Mouse (Mus musculus): ENCODE measurements at regions not wholly inside any gene's neighbourhood (a gene's known extent, or its start where the extent isn't known, plus 50 kb on each side); places are given as distances from the start of the nearest gene placed in this dataset.

DNA sequence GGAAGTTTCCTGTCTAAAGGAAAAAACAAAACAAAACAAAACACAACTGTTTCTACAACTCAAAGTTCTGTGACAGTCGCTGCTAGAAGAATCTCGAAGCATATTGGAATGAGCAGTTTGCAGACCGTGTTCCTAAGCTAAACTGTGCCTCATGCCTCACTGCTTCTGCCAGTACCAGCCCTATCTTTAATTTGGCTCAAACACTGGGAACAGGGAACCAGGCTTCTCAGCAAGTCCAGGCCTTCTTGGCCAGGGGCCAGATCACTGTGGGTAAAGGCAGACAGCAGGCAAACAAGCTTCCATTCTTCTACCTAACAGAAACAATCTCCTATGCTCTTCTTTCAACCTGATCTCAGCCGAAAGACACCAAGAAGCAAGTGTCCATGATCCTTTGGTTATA, 56.5 kb downstream of the Tmsb4x start:
- ATAC-seq (replicated peaks; ENCODE audit: insufficient number of reproducible peaks, low FRiP score, low TSS enrichment, poor library complexity, severe bottlenecking) = no peak

DNA sequence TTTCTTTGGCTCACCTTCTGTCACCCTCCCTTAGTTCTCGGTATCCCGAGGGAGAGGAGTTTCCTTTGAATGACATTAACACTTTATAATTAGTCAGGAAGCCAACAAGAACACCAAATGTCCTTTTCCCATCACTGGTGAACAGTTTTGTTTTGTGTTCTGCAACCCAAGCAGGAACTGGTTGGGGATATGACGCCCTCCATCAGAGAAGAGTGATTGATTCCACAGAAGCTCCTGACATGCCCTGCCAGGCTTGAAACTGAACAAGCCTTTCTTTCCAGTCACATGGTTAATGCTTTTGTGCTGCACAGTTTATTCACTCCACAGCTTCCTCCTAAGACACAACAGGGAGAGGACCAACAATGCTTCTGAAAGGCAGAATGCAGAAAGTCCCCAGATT, 57.8 kb downstream of the Tmsb4x start:
- no peak for ATAC-seq (replicated peaks; ENCODE audit: insufficient number of reproducible peaks, low FRiP score, low TSS enrichment, poor library complexity, severe bottlenecking)

DNA sequence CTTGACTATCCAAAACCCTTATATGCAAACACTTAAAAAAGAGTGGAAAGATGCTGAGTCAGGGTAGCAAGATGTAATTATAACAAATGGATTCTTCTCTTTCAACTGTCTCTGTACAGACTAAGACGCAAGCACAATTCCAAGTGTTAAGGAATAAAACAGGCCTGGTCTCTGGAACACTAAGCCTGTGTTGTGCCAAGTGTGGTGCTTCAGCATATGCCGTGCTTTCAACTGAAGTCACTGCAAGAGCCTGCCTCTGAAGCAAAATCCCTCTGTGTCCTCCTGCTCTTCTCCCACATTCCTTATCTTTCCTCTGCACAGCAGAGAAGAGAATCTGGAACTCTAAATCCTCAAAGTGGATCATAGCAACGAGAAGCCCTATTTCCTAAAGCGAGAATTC, 59.7 kb downstream of the Tmsb4x start:
- no peak for ATAC-seq (replicated peaks; ENCODE audit: insufficient number of reproducible peaks, low FRiP score, low TSS enrichment, poor library complexity, severe bottlenecking)

DNA sequence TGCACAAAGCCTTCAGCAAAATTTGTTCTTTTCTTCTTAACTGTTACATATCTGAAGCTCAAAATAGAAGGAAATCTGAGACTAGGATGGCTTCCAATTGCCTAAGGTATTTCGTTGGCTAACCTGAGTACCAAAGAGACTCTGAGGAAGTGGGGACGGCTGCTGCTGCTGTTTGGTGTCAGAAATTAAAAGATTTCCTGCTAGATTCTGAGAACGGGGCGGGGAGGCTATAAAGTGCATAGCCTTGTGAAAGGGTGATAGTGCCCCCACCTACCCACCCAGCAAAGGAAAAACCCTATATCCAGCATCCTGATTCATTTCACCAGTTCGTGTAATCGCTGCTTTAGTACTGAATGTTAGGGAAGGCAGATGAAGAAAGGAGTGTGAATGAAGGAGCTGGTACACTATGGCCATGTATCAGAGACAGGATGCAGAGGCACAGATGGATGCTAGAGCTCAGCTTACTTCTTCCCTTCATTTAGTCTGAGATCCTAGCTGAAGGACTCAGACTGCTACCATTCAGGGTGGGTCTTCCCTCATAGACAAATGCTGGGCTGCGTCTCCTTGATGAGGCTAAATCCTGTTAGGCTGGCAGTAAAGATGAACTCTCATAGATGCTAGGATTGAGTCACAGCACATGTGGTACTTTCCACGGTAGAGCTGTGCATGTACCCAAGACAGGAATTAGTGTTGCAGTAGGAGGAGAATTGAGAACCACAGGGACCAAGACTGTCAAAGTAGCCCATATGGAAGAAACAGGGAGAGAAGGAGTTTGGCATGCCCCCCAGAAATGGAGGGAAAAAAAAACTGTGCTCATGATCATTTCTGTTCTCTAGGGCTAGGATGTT, 62.4 kb downstream of the Tmsb4x start:
- ATAC-seq (replicated peaks; ENCODE audit: insufficient number of reproducible peaks, low FRiP score, low TSS enrichment, poor library complexity, severe bottlenecking) = no peak

DNA sequence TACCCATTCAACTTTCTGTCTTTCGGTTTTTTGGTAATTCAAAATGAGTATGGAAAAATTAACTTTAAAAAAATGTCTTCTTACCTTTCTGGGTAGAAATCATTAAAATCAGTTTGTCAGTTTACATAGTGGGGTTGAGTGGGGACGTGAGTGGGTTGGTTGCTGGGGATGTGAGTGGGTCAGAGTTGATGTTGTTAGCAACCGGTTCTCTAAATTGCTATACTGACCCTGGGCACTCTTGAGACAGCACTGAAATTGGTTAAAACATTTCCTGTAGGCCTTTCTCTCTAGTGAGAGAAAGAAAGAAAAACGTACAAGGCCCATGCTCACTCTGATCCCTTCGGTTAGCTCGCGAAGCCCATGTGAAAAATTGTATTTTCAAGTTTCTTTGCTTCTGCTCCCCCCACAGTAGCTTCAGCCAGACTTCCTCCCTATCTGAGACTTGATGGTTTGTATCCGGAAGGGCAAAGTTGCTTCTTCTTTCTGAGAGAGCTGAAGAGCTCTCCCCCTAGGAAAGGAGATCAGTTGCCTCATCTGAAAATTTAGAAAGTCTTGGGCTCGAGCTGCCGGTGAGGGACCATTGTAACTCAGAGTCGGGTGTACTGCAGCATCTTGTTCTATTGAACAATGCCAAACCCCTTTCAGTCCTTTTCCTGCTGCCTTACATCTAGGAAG, 63.5 kb downstream of the Tmsb4x start:
- ATAC-seq (replicated peaks; ENCODE audit: insufficient number of reproducible peaks, low FRiP score, low TSS enrichment, poor library complexity, severe bottlenecking) = peak; percentile 43; the same call in 1 of the 2 replicates

DNA sequence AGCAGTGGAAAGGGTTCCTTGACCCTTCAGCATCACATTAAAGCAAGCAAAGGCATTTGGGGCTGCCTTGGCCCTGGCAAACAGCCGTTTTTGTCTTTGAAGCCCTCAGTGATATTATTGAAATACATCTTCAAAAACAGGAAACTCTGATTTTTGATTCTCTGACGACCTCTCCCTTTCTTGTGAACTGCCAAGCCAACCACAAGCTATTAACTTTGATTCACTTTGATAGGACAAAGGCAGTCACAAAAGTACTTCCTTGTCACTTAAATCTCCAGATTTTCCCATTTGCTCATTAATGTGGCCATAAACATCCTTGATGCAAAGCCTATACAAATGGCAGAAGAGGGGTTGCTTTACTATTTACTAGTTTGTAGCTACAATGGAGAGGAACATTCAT, 70.0 kb downstream of the Tmsb4x start:
- no peak for ATAC-seq (replicated peaks; ENCODE audit: insufficient number of reproducible peaks, low FRiP score, low TSS enrichment, poor library complexity, severe bottlenecking)

DNA sequence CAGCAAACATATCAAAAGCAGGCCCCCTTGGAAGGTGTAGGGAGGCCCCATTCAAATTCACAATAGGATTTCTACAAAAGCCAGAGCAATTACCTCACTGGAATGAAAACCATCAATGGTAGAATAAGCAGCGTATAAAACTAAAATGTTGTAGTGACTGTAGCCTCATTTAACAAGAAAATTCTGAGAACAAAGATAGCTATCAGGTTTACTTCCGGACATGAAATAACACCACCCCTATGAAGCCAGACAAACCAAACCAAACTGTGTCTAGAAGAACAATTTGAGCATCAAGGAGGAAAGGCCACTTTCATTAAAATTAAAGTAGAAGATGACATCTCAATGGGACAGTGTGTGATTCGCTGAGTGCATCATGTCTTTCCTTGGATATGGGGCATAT, 74.9 kb downstream of the Tmsb4x start:
- ATAC-seq (replicated peaks; ENCODE audit: insufficient number of reproducible peaks, low FRiP score, low TSS enrichment, poor library complexity, severe bottlenecking) = no peak

DNA sequence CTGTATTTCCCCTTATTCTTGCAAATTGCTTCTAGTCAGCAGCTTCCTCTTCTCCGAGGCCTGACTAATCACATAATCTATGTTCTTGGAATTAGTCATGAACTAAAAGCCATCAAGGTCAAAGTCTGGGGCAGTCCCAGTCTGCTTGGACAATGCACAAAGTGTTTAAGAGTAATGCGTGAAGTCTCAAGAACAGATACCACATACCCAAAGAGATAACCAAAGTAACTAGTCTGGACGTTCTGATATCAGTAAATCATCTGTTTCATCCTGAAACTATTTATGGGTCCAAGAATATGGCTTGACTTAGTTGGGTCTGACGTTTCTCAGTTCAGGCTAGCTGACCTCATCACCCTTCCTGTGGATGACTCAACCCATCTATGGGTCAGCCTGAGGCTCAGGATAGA, 76.1 kb downstream of the Tmsb4x start:
- peak; percentile 43; the same call in 1 of the 2 replicates for ATAC-seq (replicated peaks; ENCODE audit: insufficient number of reproducible peaks, low FRiP score, low TSS enrichment, poor library complexity, severe bottlenecking)

DNA sequence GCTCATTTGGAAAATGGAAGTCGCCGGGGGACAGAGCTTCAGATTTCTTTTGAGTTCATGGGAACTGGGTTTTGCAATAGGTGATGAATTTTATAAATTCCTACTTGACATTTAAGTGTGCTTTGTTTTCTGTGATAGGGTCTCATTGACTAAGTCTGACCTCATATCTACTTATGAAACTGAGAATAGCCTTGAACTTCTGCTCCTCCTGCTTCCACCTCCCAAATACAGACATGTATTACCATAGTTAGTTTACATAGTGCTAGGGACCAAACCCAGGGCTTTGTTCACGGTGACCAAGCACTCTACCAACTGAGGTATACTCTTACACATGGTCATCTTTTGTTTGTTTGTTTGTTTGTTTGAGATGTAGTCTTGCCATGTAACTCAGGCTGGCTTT, 77.8 kb downstream of the Tmsb4x start:
- peak; percentile 71 for ATAC-seq (replicated peaks; ENCODE audit: insufficient number of reproducible peaks, low FRiP score, low TSS enrichment, poor library complexity, severe bottlenecking)

DNA sequence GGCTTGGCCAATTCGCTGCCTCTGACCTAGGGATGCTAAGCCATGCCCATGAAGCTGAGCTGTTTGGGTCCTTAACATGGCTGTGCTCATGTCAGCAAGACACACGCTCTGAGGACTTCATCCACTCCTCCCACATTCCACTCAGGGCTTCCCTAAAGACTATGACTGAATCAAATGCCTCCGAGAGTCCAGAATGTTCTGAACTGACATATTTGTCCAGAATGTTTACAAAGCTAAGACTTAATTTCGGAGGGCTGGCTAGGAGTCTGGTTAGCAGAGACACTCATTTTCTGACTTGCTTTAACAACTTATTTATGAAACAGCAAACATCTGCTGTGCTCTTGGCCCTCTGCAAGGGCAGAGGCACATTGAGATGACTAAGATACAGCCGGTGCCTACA, 78.5 kb downstream of the Tmsb4x start:
- no peak for ATAC-seq (replicated peaks; ENCODE audit: insufficient number of reproducible peaks, low FRiP score, low TSS enrichment, poor library complexity, severe bottlenecking)

DNA sequence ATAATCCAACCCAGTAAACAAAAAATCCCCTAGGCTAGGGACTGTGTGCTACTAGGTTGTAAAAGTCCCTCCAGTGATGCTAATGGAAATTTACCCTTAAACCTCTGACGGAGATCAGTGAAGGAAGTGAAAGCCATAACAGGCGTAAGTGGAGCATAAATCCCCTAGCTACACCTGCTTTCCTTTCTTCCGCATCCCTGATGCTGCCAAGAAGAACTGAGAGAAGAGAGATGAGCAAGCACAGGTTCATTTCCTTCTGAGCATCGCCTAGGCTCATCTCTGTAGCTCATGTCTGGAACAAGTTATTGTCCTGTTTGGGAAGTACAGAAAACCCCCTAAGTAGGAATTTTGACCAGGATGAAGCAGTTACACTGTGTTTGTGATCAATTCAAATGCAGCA, 89.8 kb downstream of the Tmsb4x start:
- peak; percentile 75 for ATAC-seq (replicated peaks; ENCODE audit: insufficient number of reproducible peaks, low FRiP score, low TSS enrichment, poor library complexity, severe bottlenecking)

DNA sequence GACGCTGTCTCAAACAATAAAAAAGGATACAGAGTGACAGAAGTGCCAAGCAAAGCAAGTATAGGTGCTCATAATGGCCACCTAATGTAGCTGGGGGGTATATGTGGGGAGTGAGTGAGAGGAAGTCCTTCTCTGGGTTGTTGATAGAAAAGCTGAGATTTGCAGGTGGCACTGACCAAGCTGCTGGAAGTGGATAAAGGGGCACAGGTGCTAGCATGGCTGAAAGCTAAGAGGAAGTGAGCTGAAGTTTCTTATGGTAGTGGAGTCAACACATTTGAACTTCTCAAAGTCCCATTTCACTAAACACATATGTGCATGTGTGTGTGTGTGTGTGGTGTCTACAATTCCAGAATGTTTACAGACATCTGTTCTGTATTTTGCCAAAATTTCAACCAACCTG, 94.0 kb downstream of the Tmsb4x start:
- no peak for ATAC-seq (replicated peaks; ENCODE audit: insufficient number of reproducible peaks, low FRiP score, low TSS enrichment, poor library complexity, severe bottlenecking)

DNA sequence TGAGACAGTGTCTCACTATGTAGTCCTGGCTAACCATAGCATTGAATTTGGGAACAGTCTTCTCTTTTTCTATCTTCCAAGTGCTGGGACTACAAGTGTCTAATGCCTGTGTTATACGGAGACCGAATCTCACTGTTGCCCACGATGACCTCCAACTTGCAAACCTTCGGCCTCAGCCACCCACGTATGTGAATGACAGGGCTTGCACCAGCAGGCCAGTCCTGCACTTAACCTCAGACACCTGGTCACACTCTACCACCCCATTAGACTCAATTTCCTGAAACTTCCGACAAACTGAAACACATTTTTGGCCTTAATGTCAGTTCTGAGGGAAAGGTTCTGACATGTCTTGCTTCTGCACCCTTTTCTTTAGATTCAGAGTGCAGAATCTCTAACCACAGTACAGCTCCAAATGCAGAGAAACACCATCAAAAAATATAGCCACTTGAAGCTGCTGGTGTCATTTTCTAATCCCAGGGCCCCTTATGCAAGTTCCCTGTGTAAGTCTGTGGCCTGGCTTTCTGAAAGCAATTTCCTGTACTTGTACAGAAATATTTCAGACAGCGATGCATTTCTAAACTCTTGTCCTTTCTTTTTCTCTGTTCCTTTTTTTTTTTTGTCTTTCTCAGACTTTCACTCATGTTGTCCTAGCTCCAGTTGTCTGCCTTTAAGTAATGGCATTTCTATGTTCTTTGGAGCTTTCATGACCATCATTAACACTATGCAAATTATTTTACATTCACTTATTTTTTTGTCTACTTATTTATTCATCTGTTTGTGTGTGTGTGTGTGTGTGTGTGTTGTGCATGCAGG, 97.8 kb downstream of the Tmsb4x start:
- ATAC-seq (replicated peaks; ENCODE audit: insufficient number of reproducible peaks, low FRiP score, low TSS enrichment, poor library complexity, severe bottlenecking) = 0 out of 2 replicates have a peak, but pooled peaks have one; percentile 40

DNA sequence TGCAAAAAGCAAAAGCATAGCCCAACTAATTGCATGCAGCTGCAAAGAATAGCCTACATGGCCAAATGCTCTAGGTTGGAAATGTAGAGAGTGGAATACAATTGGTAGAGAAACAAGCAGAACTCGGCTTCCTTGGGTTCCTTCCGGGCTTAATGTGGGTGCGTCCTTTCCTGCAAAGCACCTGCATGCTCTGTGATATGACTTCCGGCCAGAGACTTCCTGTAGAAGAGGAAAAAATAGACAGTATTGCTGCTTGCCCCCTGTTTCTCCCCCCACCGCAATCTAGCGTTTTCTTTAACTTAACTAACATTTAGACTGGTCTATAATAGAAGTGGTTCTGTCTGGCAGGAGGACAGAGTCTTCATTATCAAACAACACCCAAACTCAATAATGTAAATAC, 100.8 kb downstream of the Tmsb4x start:
- no peak for ATAC-seq (replicated peaks; ENCODE audit: insufficient number of reproducible peaks, low FRiP score, low TSS enrichment, poor library complexity, severe bottlenecking)

DNA sequence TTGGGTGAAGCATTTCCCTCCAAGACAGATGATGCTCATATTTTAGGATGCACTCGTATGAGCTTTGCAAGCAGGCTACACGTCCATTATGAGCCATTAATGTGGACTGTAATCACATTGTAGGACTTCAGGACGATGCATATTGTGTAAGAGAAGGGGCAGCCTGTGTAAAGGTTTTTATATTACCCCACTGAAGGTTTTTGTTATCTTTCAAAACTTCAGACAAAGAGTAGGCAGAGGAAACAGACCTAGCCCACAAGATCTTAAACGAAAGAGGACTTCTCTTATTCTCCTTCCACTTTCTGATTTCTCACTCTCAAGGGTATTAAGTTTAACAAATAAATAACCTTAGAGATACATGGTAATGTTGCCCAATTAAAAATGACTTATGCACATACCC, 101.6 kb downstream of the Tmsb4x start:
- ATAC-seq (replicated peaks; ENCODE audit: insufficient number of reproducible peaks, low FRiP score, low TSS enrichment, poor library complexity, severe bottlenecking) = no peak

DNA sequence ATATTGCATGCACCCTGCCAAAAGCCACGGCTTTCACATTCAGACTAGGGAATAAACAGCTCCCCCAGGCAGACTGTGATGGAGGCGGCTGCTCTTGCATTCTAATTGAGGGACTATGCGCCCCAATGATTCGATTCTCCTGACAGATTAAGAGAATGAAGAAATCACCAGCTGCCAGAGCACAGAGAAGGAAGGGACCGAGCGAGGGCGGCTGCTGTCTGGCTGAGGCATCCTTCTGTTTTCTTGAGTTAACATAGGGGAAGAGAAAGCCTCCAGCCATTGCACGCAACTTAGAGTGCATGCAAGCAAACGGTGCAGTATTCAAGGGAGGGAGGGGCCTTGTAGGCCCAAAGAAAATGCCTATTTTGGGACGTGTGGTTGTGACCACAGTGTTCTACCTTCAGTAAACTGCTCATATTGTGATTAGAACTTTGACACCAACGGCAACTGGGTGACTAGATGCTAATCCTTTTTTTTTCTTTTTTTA, 103.1 kb downstream of the Tmsb4x start:
- ATAC-seq (replicated peaks; ENCODE audit: insufficient number of reproducible peaks, low FRiP score, low TSS enrichment, poor library complexity, severe bottlenecking) = peak; percentile 68

DNA sequence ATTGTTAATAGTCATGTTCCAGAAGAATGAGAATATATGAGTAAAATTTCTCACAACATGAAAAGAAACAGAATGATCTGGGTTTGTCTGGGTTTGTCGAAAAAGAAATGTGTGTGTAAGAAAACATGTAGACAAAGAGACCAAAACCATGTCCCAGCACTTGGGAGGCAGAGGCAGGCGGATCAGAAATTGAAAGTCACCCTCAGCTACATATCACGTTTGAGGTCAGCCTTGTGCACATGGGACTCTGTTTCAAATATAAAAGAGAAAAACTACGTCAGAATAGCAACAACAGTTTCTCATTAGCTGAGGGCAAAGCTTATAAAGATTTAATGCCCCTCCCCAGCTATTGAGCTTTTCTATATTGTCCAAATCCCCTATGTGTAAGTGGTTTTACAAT, 103.8 kb downstream of the Tmsb4x start:
- ATAC-seq (replicated peaks; ENCODE audit: insufficient number of reproducible peaks, low FRiP score, low TSS enrichment, poor library complexity, severe bottlenecking) = no peak

DNA sequence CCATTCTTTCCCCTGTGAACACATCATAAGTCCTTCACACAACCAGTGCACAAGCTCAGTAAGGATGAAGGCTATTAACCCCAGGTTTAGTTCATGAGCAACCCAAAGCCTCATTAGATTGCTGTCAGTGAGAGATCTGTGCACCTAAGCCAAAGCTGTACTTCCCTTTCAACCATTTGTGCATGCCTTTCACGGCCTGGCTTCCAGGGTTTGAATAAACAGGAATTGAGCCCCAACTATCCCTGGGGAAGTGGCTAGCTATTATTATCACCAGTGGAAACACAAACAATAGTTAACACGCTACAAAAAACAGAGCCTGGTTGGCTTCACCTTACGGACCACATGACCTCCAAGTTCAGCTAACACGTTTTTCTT, 104.9 kb downstream of the Tmsb4x start:
- no peak for ATAC-seq (replicated peaks; ENCODE audit: insufficient number of reproducible peaks, low FRiP score, low TSS enrichment, poor library complexity, severe bottlenecking)

DNA sequence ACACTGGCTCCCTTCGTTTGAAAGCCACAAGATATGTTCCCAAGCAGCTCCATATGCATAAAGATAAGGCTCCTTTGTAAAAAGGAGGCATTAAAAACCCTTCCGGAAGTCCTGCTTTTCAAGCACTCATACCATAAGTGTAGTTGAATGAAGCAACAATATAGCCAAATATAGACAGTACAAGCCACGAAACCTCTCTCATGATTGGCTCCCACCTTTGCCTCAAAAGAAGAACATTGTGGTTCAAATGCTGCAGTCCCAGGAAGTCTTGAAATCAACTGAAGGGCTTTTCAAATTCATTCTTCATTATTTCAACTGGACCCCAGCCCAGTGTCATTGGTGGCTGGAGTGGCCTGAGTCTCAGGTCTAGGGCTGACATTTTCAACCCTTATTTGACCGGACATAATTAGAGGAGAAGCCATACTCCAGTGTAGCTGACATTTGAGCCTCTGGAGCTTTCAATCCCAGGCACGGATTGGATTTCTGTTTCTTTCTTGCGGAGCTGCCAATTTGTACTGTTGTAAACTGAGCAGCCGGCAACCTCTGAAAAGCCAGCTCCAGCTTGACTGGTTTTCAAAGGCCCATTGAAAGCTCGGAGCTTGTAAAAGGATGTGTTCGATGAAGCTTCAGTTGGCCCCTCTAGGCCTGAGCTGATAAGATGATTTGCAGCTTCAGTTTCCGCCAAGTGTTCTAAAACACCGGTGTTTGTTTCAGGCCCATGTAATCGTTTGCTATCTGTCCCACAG, 105.4 kb downstream of the Tmsb4x start:
- 0 out of 2 replicates have a peak, but pooled peaks have one; percentile 55 for ATAC-seq (replicated peaks; ENCODE audit: insufficient number of reproducible peaks, low FRiP score, low TSS enrichment, poor library complexity, severe bottlenecking)

Measured in monocyte, adult 5-6 weeks (primary cell).